Mouse (Mus musculus): ENCODE data around the gene Cux1. TPM values are rescaled to one million over a fixed set of nuclear protein-coding genes. Genes with fewer than 3 reads are reported as not detected.

The Cux1 gene
- polyA plus RNA-seq, 1 experiment from 2014 or later = 121 TPM

- Histone ChIP-seq H3K4me2 (no peak overlapping the region), H3K27me3 (replicated peaks) (no peaks in the 10 kb centered on the region), H3K9ac (no peak overlapping the region), H3K9me3 (no peaks in the 10 kb centered on the region), H3K4me3 (no peak overlapping the region), H3K27ac (no peak overlapping the region), H3K36me3 (replicated peaks) (no peaks in the 10 kb centered on the region), H3K4me1 (no peaks in the 10 kb centered on the region)
- no peak for ATAC-seq (replicated peaks)
- WGBS = 89% methylated on average over 2 of the region's 2 CpGs
Observed at GRCm38 (mm10) chr5:136393621-136394020, 173.7 kb downstream of the Cux1 start.

DNA sequence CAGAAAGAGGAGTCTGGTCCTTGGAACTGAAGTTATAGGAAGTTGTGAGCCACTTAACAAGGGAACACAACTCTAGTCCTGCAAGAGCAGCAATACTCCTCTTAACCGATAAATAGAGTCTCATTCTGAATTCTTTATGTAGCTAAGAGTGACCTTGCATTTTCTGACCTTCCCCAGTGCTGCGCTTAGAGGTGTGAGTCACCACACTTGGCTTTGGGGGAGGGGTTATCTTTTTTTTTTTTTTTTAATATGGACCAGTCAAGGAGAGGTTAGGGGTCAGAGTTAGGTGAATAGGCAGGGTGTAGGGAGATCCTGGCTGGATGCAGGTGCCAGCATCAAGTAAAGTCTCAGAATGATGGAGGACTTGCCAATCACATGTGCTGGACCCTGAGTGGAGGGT lies 180.5 kb downstream of the Cux1 start:
- ATAC-seq (replicated peaks) = no peak
- Histone ChIP-seq H3K4me1 (0 out of 2 replicates have a peak, but pooled peaks cover 2% of the 10 kb centered on the region), H3K4me3 (no peak overlapping the region), H3K9ac (no peak overlapping the region), H3K27me3 (replicated peaks) (no peaks in the 10 kb centered on the region), H3K4me2 (no peak overlapping the region), H3K9me3 (no peaks in the 10 kb centered on the region), H3K27ac (no peak overlapping the region), H3K36me3 (replicated peaks) (no peaks in the 10 kb centered on the region)
- WGBS = 91% methylated on average over 2 of the region's 2 CpGs

GRCm38 (mm10) chr5:136385161-136385560 lies 182.1 kb downstream of the Cux1 start:
- H3K9ac ChIP-seq = no peak overlapping the region
- no peak overlapping the region for H3K4me2 ChIP-seq
- H3K27ac ChIP-seq = no peak overlapping the region
- H3K4me1 ChIP-seq = 0 out of 2 replicates have a peak, but pooled peaks cover 2% of the 10 kb centered on the region
- H3K4me3 ChIP-seq = no peak overlapping the region
- 91% methylated on average over 3 of the region's 3 CpGs for WGBS
- H3K36me3 ChIP-seq (replicated peaks) = no peaks in the 10 kb centered on the region
- no peaks in the 10 kb centered on the region for H3K27me3 ChIP-seq (replicated peaks)
- no peak for ATAC-seq (replicated peaks)
- no peaks in the 10 kb centered on the region for H3K9me3 ChIP-seq

DNA sequence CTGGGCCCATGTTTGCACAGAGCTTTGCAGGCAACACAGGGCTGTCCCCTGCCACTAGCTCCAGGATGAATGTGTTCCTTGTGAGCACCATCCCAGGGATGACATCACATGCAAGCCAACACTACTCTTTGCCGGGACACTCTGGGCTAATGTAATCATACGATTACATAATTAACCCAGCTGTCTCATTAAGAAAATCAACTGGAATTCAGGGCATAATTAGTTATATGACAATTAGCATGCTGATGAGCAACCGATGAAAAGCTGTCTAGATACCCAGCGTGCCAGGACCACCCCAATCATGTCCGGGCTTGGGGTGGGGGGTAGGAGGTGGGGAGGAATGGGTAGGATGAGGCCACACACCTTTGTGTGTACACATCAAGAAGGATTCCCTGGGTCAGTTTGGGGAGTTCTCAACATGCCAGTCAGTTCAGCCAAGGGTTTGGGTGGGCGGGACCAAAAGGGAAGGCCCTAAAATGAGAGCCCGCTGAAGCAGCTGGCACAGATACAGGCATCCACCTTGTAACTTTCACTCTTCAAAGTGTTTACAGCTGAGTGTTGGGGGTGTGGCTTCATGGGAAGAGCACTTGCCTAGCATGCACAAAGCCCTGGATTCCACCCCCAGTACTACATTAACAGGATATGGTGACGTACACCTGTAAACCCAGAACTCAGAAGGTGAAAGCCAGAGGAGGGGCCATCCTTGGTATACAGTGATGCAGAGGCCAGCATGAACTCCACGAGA lies 184.9 kb downstream of the Cux1 start:
- H3K27me3 ChIP-seq (replicated peaks) = no peaks in the 10 kb centered on the region
- WGBS = 86% methylated on average over 9 of the region's 9 CpGs
- no peaks in the 10 kb centered on the region for H3K36me3 ChIP-seq (replicated peaks)
- no peak overlapping the region for H3K27ac ChIP-seq
- no peaks in the 10 kb centered on the region for H3K9me3 ChIP-seq
- no peak overlapping the region for H3K4me2 ChIP-seq
- H3K4me3 ChIP-seq = no peak overlapping the region
- peaks cover 2% of the 10 kb centered on the region; the same call in 1 of the 2 replicates for H3K4me1 ChIP-seq
- no peak for ATAC-seq (replicated peaks)
- no peak overlapping the region for H3K9ac ChIP-seq

GRCm38 (mm10) chr5:136379405-136379804 lies 187.9 kb downstream of the Cux1 start:
- 98% methylated on average over 1 of the region's 1 CpGs for WGBS
- no peaks in the 10 kb centered on the region for H3K27me3 ChIP-seq (replicated peaks)
- no peaks in the 10 kb centered on the region for H3K36me3 ChIP-seq (replicated peaks)
- H3K9me3 ChIP-seq = no peaks in the 10 kb centered on the region
- H3K4me1 ChIP-seq = peaks cover 23% of the 10 kb centered on the region
- ATAC-seq (replicated peaks) = no peak
- H3K4me3 ChIP-seq = no peak overlapping the region
- no peak overlapping the region for H3K27ac ChIP-seq
- H3K4me2 ChIP-seq = no peak overlapping the region
- H3K9ac ChIP-seq = no peak overlapping the region

DNA sequence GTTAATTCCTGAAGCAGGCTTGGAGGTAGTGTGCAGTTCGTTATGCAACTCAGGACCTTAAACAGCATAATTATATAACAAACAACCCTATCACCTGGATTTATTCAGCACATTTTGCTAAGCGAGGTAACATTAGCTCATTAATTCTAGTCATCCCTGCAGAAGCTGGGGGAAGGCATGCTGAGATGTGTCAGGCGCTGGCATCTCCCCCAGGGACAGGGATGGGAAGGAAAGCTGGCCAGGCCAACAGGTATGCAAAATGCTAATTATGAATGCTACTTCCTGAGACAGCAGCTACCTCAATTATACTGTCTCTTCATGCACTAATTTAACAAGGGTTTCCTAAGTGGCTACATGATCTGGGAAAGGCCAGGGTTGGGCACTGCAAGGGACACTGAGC lies 190.2 kb downstream of the Cux1 start:
- H3K4me1 ChIP-seq = peaks cover 21% of the 10 kb centered on the region
- no peaks in the 10 kb centered on the region for H3K9me3 ChIP-seq
- no peaks in the 10 kb centered on the region for H3K27me3 ChIP-seq (replicated peaks)
- ATAC-seq (replicated peaks) = no peak
- WGBS = 55% methylated on average over 3 of the region's 3 CpGs
- H3K9ac ChIP-seq = no peak overlapping the region
- no peak overlapping the region for H3K4me3 ChIP-seq
- H3K36me3 ChIP-seq (replicated peaks) = no peaks in the 10 kb centered on the region
- no peak overlapping the region for H3K27ac ChIP-seq
- no peak overlapping the region for H3K4me2 ChIP-seq

- Histone ChIP-seq H3K9me3 (no peaks in the 10 kb centered on the region), H3K4me2 (no peak overlapping the region), H3K9ac (no peak overlapping the region), H3K4me1 (peaks cover 21% of the 10 kb centered on the region), H3K36me3 (replicated peaks) (no peaks in the 10 kb centered on the region), H3K27ac (peak overlapping the region; percentile 55; the same call in 1 of the 2 replicates), H3K27me3 (replicated peaks) (no peaks in the 10 kb centered on the region), H3K4me3 (no peak overlapping the region)
- 45% methylated on average over 3 of the region's 3 CpGs for WGBS
- ATAC-seq (replicated peaks) = 0 out of 2 replicates have a peak, but pooled peaks have one; percentile 6
Observed at GRCm38 (mm10) chr5:136375350-136375749, 191.9 kb downstream of the Cux1 start.

DNA sequence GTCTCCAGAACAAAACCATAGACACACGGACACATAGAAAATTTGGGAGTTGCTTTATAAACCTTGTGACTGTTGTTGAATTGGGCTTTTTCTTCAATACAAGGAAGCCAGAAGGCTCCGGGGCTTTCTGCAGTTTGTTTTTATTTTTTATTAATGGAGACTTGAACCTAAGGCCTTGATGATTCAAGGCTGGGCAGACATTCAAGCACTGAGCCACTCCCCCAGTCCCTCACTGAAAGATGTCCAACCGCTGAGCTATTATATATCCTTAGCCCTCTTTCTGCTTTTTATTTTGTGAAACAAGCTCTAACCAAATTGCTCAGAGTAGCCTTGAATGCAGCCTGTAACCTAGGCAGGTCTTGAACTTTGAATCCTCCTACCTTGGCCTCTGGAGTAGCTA lies 195.0 kb downstream of the Cux1 start:
- no peaks in the 10 kb centered on the region for H3K27me3 ChIP-seq (replicated peaks)
- no peak overlapping the region for H3K4me2 ChIP-seq
- 85% methylated on average over 3 of the region's 3 CpGs for WGBS
- H3K4me3 ChIP-seq = no peak overlapping the region
- no peak for ATAC-seq (replicated peaks)
- no peak overlapping the region for H3K27ac ChIP-seq
- H3K9me3 ChIP-seq = no peaks in the 10 kb centered on the region
- H3K36me3 ChIP-seq (replicated peaks) = 0 out of 2 replicates have a peak, but pooled peaks cover 5% of the 10 kb centered on the region
- H3K4me1 ChIP-seq = peaks cover 19% of the 10 kb centered on the region
- no peak overlapping the region for H3K9ac ChIP-seq

- H3K27me3 ChIP-seq (replicated peaks) = no peaks in the 10 kb centered on the region
- no peak overlapping the region for H3K4me3 ChIP-seq
- WGBS = 41% methylated on average over 7 of the region's 7 CpGs
- H3K4me1 ChIP-seq = no peaks in the 10 kb centered on the region
- no peak overlapping the region for H3K9ac ChIP-seq
- H3K4me2 ChIP-seq = no peak overlapping the region
- 0 out of 2 replicates have a peak, but pooled peaks cover 4% of the 10 kb centered on the region for H3K36me3 ChIP-seq (replicated peaks)
- no peak overlapping the region for H3K27ac ChIP-seq
- no peak for ATAC-seq (replicated peaks)
- no peaks in the 10 kb centered on the region for H3K9me3 ChIP-seq
Observed at GRCm38 (mm10) chr5:136363421-136363820, 203.9 kb downstream of the Cux1 start.

DNA sequence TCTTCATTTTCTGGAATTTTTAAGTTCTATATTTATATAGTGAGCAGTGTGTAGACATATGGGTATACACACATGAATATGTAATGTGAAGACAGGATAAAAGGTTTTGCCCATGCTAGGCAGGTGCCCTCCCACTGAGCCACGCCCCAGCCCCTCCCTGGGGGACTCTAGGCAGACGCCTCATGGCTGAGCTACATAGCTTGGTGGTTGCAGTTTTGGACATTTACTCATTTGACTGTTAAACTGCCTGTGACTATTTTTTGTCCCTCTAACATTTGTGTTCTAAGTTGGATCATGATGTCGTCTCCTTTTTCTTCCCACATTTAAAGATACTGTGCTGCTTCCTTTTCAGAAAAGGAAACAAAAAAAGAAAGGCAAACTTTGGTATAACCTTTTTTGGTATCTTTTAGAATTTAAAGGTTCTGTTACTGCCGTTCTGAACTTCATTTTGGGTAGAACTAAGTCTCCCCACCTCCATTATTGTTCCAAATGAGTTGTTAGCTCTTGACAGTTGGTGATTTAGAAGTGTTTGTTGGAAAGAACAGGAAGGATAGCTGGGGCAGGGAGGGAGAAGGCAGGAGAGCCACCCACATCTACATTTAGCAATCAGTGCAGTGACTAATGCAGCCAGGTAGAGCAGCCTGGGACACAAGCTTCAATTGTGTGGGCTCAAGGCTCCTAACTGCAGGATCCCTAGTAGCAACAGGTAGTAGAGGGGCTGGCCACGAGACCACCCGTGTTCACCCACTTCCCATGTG lies 204.6 kb downstream of the Cux1 start:
- no peak overlapping the region for H3K4me3 ChIP-seq
- no peak overlapping the region for H3K4me2 ChIP-seq
- ATAC-seq (replicated peaks) = no peak
- WGBS = 94% methylated on average over 6 of the region's 6 CpGs
- no peak overlapping the region for H3K9ac ChIP-seq
- H3K27ac ChIP-seq = no peak overlapping the region
- no peaks in the 10 kb centered on the region for H3K9me3 ChIP-seq
- H3K4me1 ChIP-seq = peaks cover 3% of the 10 kb centered on the region; the same call in 1 of the 2 replicates
- no peaks in the 10 kb centered on the region for H3K36me3 ChIP-seq (replicated peaks)
- no peaks in the 10 kb centered on the region for H3K27me3 ChIP-seq (replicated peaks)

GRCm38 (mm10) chr5:136362021-136362420 lies 205.3 kb downstream of the Cux1 start:
- no peak overlapping the region for H3K4me3 ChIP-seq
- WGBS = 94% methylated on average over 5 of the region's 5 CpGs

DNA sequence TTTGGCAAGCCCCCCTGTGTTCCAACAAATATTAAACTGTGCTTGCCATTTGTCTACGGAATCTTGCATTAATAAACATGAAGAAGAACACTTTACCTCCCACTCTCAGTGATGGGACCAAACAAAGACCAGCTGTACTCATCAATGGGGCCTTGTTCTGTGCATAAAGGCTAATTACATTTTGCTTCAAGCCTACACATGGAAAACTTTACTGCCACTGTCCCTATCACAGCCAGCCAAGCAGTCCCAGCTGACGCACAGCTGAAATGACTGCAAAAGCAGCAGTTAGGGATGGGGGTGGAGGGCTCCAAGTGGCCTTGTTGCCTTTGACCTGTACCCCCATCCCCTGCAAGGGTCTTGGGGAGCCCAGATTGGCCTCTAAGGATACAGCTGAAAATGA lies 210.1 kb downstream of the Cux1 start:
- no peak for ATAC-seq (replicated peaks)
- no peak overlapping the region for H3K4me2 ChIP-seq
- H3K9ac ChIP-seq = no peak overlapping the region
- H3K4me3 ChIP-seq = no peak overlapping the region
- H3K36me3 ChIP-seq (replicated peaks) = no peaks in the 10 kb centered on the region
- H3K27me3 ChIP-seq (replicated peaks) = no peaks in the 10 kb centered on the region
- H3K27ac ChIP-seq = peak overlapping the region; percentile 6; the same call in 1 of the 2 replicates
- H3K4me1 ChIP-seq = peaks cover 19% of the 10 kb centered on the region
- H3K9me3 ChIP-seq = no peaks in the 10 kb centered on the region
- 43% methylated on average over 2 of the region's 2 CpGs for whole genome bisulfite sequencing

More at GRCm38 (mm10) chr5:136362021-136362420, 205.3 kb downstream of the Cux1 start:
- Histone ChIP-seq H3K9me3 (no peaks in the 10 kb centered on the region), H3K36me3 (replicated peaks) (no peaks in the 10 kb centered on the region), H3K4me2 (no peak overlapping the region), H3K27ac (no peak overlapping the region), H3K9ac (no peak overlapping the region), H3K27me3 (replicated peaks) (no peaks in the 10 kb centered on the region), H3K4me1 (peaks cover 8% of the 10 kb centered on the region; the same call in 1 of the 2 replicates)
- ATAC-seq (replicated peaks) = no peak

Measured in midbrain, embryonic 15.5 days (tissue).